Mouse (Mus musculus): Measurements from ENCODE around the gene Gng2. TPM values are rescaled to one million over a fixed set of nuclear protein-coding genes. Genes with fewer than 3 reads are reported as not detected.

Gene Gng2
- total and polyA plus RNA-seq, 3 experiments: 3.3 to 17.2 TPM; not detected in 1

- H3K27ac ChIP-seq (ENCODE audit: control insufficient read depth, low read depth, low read length): no peak overlapping the region
- TF ChIP-seq EP300 (IDR thresholded peaks at IDR 0.05; ENCODE audit: low read depth in 1 of 2, low read length in 2 of 2) (no peak), ETS1 (IDR thresholded peaks at IDR 0.05; ENCODE audit: low read depth, low read length) (no peak), GABPA (IDR thresholded peaks at IDR 0.05; ENCODE audit: low read depth, low read length) (no peak), ZNF384 (IDR thresholded peaks at IDR 0.05; ENCODE audit: low read depth, low read length) (no peak), USF1 (IDR thresholded peaks at IDR 0.05; ENCODE audit: low read depth, low read length) (no peak), MEF2A (IDR thresholded peaks at IDR 0.05; ENCODE audit: extremely low read depth, insufficient replicate concordance, low read depth, low read length, poor library complexity, severe bottlenecking) (no peak), POLR2A (IDR thresholded peaks at IDR 0.05; ENCODE audit: control insufficient read depth in 1 of 2, insufficient read depth in 1 of 2, low read depth in 1 of 2, low read length in 2 of 2, poor library complexity in 1 of 2) (no peak), MYB (IDR thresholded peaks at IDR 0.05; ENCODE audit: low read depth, low read length) (no peak), NRF1 (IDR thresholded peaks at IDR 0.05; ENCODE audit: insufficient read depth, low read depth, low read length, poor library complexity, severe bottlenecking) (no peak), ZC3H11A (IDR thresholded peaks at IDR 0.05; ENCODE audit: low read depth, low read length) (no peak), JUND (IDR thresholded peaks at IDR 0.05; ENCODE audit: low read depth, low read length) (no peak), MXI1 (IDR thresholded peaks at IDR 0.05; ENCODE audit: low read depth, low read length) (no peak), POLR2AphosphoS5 (IDR thresholded peaks at IDR 0.05; ENCODE audit: borderline replicate concordance, low read depth, low read length) (no peak), USF2 (IDR thresholded peaks at IDR 0.05; ENCODE audit: borderline replicate concordance in 1 of 2, insufficient read depth in 1 of 2, low read depth in 1 of 2, low read length in 2 of 2) (no peak), RCOR1 (IDR thresholded peaks at IDR 0.05; ENCODE audit: low read depth, low read length) (no peak)
- no peak overlapping the region for H3K9ac ChIP-seq (ENCODE audit: control insufficient read depth, low read depth, low read length, poor library complexity, severe bottlenecking)
- H3K4me1 ChIP-seq (ENCODE audit: control insufficient read depth in 1 of 2, insufficient read depth in 2 of 2, low read length in 2 of 2): no peaks in the 10 kb centered on the region
- H3K4me3 ChIP-seq (ENCODE audit: control insufficient read depth in 1 of 2, insufficient read depth in 1 of 2, low read depth in 2 of 2, low read length in 2 of 2): no peak overlapping the region
- H3K36me3 ChIP-seq (ENCODE audit: control insufficient read depth in 1 of 2, insufficient read depth in 2 of 2, low read length in 2 of 2): no peaks in the 10 kb centered on the region
- DNase-seq (ENCODE audit: low read depth, low spot score): no peak
- H3K79me2 ChIP-seq (ENCODE audit: control insufficient read depth, insufficient read depth, low read length, poor library complexity): no peaks in the 10 kb centered on the region
- no peaks in the 10 kb centered on the region for H3K27me3 ChIP-seq (ENCODE audit: control insufficient read depth in 1 of 2, insufficient read depth in 2 of 2, low read length in 2 of 2)
- H3K9me3 ChIP-seq (replicated peaks; ENCODE audit: insufficient read depth, low read length): no peaks in the 10 kb centered on the region
These were observed 57.6 kb downstream of the Gng2 start for GRCm38 (mm10) chr14:19919789-19920188.

DNA sequence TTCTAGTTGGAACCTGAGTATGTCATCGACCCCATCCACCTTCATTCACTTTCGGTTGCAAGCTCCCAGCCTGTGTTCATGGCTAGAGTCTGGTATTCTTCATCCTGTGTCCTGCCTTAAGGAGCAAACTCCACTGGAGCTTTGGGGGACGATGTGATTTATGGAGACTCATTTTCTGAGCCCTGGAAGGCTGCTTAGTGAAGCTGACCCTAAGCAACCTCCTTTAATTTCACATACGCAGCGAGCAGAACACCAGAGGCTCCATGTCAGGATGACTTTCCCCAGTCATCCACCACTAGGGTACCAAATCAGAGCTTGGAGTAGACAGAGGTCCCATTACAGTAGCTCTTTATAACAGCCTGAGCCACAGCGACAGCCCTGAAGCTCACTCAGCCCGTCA, 59.9 kb downstream of the Gng2 start:
- Histone ChIP-seq H3K27me3 (ENCODE audit: control insufficient read depth in 1 of 2, insufficient read depth in 2 of 2, low read length in 2 of 2) (no peaks in the 10 kb centered on the region), H3K9ac (ENCODE audit: control insufficient read depth, low read depth, low read length, poor library complexity, severe bottlenecking) (no peak overlapping the region), H3K4me3 (ENCODE audit: control insufficient read depth in 1 of 2, insufficient read depth in 1 of 2, low read depth in 2 of 2, low read length in 2 of 2) (no peak overlapping the region), H3K27ac (ENCODE audit: control insufficient read depth, low read depth, low read length) (no peak overlapping the region), H3K9me3 (replicated peaks; ENCODE audit: insufficient read depth, low read length) (no peaks in the 10 kb centered on the region), H3K79me2 (ENCODE audit: control insufficient read depth, insufficient read depth, low read length, poor library complexity) (no peaks in the 10 kb centered on the region), H3K36me3 (ENCODE audit: control insufficient read depth in 1 of 2, insufficient read depth in 2 of 2, low read length in 2 of 2) (no peaks in the 10 kb centered on the region), H3K4me1 (ENCODE audit: control insufficient read depth in 1 of 2, insufficient read depth in 2 of 2, low read length in 2 of 2) (no peaks in the 10 kb centered on the region)
- TF ChIP-seq POLR2A (IDR thresholded peaks at IDR 0.05; ENCODE audit: control insufficient read depth in 1 of 2, insufficient read depth in 1 of 2, low read depth in 1 of 2, low read length in 2 of 2, poor library complexity in 1 of 2) (no peak), NRF1 (IDR thresholded peaks at IDR 0.05; ENCODE audit: insufficient read depth, low read depth, low read length, poor library complexity, severe bottlenecking) (no peak), ELF1 (IDR thresholded peaks at IDR 0.05; ENCODE audit: low read depth, low read length) (no peak), RAD21 (IDR thresholded peaks at IDR 0.05; ENCODE audit: low read depth, low read length) (no peak), USF1 (IDR thresholded peaks at IDR 0.05; ENCODE audit: low read depth, low read length) (no peak), TBP (IDR thresholded peaks at IDR 0.05; ENCODE audit: low read depth, low read length) (no peak), TAL1 (IDR thresholded peaks at IDR 0.05; ENCODE audit: low read length) (no peak), ZMIZ1 (IDR thresholded peaks at IDR 0.05; ENCODE audit: low read depth, low read length) (no peak), USF2 (IDR thresholded peaks at IDR 0.05; ENCODE audit: borderline replicate concordance in 1 of 2, insufficient read depth in 1 of 2, low read depth in 1 of 2, low read length in 2 of 2) (no peak), SMC3 (IDR thresholded peaks at IDR 0.05; ENCODE audit: low read depth, low read length) (no peak)
- DNase-seq (ENCODE audit: low read depth, low spot score): no peak
